Mouse (Mus musculus) A20 (cell line): ENCODE measurements around the gene Olfr887.

ENCODE experiments used
- DNase-seq: peaks from one replicate; pipeline ENCODE4 v3.0.0-alpha.2; 2011; ENCODE audit warnings: low read depth, low spot score

Olfr887 gene

DNA sequence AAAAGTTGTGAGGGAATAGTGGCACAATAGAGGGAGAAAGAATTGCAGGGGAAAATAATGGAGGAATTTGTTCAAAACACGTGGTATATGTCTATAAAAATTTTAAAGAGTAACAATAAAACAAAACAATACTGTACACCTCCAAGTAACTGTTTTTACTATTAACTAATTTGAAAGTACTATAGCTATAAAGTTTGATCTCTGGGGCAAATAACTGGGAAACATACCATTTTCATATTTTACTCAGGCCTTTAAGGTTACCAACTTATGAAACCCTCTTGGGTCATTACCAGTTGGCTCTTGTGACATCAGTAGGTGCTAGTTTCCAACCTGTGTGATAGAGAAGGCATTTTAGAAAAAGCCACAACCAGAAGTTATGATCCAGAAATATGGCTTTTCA is at the start of gene Olfr887:
Gene Olfr887, plus strand, starts transcription at position 301 of the 400 bp plus-strand sequence.
- DNase-seq, result no peak

DNA sequence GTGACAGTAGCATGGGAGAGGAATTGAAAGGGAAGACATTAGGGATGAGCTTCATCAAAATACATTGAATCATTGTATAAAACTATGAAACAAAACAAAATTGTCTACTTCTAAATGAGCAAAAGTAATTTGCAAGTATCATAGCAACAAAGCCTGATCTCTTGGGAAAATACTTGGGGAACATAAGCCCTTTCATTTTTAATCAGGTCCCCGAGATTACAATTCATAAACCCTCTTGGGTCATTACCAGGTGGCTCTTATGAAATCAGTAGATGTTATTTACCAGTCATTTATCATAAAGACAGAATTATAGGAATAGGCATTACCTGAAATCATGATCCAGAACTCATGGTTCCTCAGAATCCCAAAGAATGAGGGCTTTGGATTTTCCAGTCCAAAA is 37.6 kb upstream of the Olfr887 start, which contains the start of gene Olfr884:
Gene Olfr884, plus strand, starts transcription at position 301 of the 400 bp plus-strand sequence.
- no peak for DNase-seq

DNA sequence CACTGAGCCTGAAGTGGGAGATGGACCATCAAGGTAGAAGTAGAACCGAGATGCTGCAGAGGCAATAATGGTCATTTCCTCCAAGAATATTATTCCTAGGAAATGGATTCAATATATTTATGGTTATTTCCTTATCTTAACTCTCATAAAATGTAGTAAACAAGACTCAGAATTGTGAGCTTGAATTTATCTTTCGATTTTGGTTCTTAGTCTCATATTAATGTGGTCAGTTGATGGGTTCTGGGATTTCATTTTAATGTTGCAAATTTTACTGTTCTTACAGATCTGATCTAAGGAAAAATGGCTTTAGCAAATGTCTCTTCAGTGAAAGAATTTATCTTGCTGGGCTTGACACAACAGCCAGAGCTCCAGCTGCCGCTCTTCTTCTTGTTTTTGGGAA is 22.9 kb upstream of the Olfr887 start, which contains the start of gene Olfr885:
Gene Olfr885, plus strand, starts transcription at position 301 of the 400 bp plus-strand sequence.
- no peak for DNase-seq

- DNase-seq, result no peak
Measured at GRCm38 (mm10) chr9:38107828-38108227, 24.0 kb downstream of the Olfr887 start, which contains the start of gene Olfr888. Gene Olfr888, plus strand, starts transcription at chr9:38108128.

DNA sequence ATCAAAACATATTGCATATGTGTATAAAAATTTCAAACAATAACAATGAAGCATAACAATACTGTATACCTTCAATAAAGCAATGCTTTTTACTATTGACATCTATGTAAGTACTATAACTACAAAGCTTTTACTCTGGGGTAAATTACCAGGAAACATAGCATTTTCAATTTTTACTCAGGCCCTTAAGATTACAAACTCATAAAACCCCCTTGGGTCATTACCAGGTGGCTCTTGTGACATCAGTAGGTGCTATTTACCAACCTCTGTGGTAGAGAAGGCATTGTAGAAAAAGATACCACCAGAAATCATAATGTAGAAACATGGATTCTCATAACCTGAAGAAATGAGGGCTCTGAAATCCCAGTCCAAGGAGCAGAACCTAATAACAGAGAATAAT is 31.0 kb downstream of the Olfr887 start, which contains the start of gene Olfr889:
Gene Olfr889, plus strand, starts transcription at position 301 of the 400 bp plus-strand sequence.
- no peak for DNase-seq
